Mouse (Mus musculus): ENCODE results near the gene Olfr640. TPM values are rescaled to one million over a fixed set of nuclear protein-coding genes. Genes with fewer than 3 reads are reported as not detected.

Olfr640 gene
- total RNA-seq (2021): not detected
- long read RNA-seq, experiment 1: 0 reads
- long read RNA-seq, experiment 2: 0 reads

DNA sequence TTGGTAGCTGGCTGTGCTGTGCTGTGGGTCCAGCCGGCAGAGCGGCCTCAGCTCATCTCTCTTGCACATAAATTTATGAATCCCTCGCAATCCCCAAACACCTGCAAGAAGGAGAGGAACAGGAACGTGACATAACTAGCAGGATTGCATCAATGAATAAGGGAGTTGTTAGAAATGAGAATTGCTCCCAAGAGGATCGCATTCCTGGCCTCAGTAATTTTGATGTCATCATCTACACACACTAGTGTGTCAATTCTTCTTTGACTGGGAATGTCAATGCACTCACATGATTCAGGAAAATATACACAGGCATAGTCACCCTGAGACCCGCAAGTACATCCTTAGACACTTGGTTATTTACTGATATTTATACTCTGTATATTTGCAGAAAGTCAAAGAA is at the start of gene Olfr640:
Gene Olfr640 (minus strand): TSS at position 101 of the 400 bp plus-strand sequence.
- DNase-seq: no peak

- no peak for DNase-seq
Measured at GRCm38 (mm10) chr7:104071769-104072168, 46.4 kb upstream of the Olfr640 start, which contains the start of gene Olfr644. Olfr644 (minus strand) TSS chr7:104071869.

DNA sequence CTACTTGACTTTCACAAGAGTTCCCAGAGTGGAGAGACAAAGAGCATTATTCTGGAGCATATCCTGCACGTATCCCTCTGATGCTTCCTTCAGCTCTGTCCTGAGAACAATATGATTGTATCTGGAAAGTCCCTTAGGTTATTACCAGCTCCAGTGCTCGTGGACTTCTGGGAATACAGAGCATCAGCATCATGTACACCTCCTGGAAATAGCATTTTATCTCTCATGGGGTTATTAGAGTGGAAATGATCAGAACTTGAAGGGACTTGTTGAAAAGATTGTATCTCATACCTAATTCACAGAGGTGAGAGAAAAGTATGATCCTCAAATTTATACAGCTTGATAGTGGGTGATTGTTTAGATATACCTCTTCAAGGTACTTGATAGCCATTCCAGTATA is 36.0 kb upstream of the Olfr640 start, which contains the start of gene 4930516K23Rik:
Gene 4930516K23Rik (minus strand): TSS at position 101 of the 400 bp plus-strand sequence.
- DNase-seq: no peak

DNA sequence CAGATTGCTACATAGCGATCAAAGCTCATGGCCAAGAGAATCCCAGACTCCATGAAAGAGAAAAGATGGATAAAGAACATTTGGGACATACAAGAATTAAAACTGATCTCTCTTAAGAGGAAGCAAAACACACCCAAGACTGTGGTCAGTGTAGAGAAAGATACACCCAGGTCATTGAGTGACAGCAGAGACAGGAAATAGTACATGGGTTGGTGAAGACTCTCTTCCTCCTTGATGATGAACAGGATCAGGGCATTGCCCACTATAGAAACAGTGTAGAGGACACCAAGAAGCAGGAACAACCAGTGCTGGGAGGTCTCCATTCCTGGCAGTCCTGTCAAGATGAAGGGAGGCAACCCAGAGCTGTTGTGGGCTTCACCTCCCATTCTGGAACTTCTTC is 33.8 kb upstream of the Olfr640 start:
- no peak for DNase-seq

- DNase-seq: no peak
Measured at GRCm38 (mm10) chr7:104052566-104052965, 27.2 kb upstream of the Olfr640 start, which contains the start of gene Olfr642. Olfr642 (minus strand) TSS chr7:104052666.

GRCm38 (mm10) chr7:104050745-104051144 is 25.4 kb upstream of the Olfr640 start:
- no peak for DNase-seq

- DNase-seq: no peak
Measured at GRCm38 (mm10) chr7:104035145-104035544, 9.8 kb upstream of the Olfr640 start, which contains the start of gene Olfr641. Olfr641 (plus strand) TSS chr7:104035445.

DNA sequence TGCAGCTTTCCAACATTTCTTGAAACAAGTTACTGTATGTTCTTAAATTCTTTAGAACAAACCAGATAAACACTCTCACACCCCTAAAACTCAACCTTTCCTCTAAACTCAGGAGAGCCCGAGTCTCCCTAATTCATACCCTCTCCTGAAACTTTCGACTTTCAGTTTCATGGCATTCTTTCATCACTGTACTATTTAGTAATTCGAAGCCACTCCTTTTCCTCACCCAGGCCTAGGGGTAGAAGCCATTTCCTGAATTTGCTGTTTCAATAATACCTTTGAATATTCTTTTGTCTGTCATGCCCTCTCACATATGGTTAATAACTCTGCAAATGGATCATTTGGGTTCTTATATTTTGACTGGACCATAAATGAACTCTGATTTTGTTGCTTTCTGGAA is 1.6 kb upstream of the Olfr640 start:
- DNase-seq: no peak

DNA sequence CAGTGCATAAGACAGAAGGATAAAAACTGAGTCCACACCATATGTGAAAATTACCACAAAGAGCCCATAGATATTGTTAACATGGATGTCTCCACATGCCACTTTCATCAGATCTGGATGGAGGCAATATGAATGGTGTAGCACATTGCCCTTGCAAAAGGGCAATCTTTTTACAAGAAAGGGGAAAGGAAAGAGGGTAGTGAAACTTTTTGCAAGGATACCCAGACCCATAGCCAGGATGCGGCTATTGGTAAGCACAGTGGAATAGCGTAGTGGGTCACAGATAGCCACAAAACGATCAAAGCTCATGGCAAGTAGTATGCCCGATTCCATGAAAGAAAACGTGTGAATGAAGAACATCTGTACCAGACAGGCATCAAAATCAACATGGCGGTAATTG is 3.7 kb downstream of the Olfr640 start:
- DNase-seq: no peak

GRCm38 (mm10) chr7:104018953-104019352 is 6.4 kb downstream of the Olfr640 start:
- DNase-seq: no peak

DNA sequence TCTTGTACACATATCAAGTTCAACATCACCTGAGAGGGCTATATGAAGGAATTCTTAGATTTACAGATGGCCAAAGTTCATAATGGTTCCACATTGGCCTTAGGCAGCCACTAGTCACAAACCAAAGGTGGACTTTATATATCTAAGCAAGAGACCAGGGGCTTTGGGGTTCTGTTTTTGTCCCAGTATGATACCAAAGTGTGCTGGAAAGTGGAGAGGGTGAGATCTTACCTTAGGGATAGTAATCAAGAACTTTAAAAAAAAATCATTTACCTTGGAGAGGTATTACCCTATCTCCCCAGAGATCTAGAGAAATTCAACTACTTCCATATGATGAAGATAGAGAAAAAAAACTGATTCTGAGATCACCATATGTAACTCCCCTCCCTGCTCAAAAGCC is 8.2 kb downstream of the Olfr640 start, which contains the start of gene Olfr639:
Gene Olfr639 (minus strand): TSS at position 101 of the 400 bp plus-strand sequence.
- no peak for DNase-seq

- DNase-seq: no peak
Measured at GRCm38 (mm10) chr7:103999124-103999523, 26.2 kb downstream of the Olfr640 start.

DNA sequence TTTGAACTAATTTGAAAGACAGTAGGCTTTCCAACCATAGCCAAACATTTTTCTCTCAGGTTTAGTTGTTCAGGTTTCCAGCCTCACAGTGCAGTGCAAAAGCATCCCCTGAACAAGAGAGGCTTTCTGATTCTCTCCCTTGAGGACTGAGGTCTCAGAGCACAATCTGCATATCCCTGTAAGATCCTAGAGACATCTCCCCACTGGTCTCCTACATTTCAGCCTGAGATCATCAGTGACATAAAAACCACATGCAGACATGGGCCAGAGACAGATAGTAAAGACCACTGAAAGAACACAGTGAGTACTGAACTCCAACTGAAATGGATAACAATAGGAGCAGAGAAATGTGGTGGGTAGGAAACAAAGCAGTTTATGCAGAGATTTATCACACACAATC is 26.9 kb downstream of the Olfr640 start, which contains the start of gene Olfr638:
Gene Olfr638 (plus strand): TSS at position 301 of the 400 bp plus-strand sequence.
- DNase-seq: no peak

- no peak for DNase-seq
Measured at GRCm38 (mm10) chr7:103971782-103972181, 53.6 kb downstream of the Olfr640 start.

DNA sequence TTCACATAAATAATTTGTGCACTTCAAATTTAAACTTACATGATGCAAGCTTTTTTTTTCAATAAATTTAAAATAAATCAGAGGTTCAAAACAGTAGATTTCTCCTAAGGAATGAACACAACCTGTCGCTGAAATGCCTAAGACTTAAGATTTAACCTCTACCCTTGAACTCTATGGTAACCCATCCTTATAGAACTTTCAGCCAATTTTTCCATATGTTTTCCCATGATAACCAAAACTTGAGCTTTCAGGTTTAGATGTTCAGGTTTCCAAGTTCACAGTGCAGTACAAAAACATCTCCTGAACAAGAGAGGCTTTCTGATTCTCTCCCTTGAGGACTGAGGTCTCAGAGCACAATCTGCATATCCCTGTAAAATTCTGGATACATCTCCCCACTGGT is 54.5 kb downstream of the Olfr640 start, which contains the start of gene Olfr635:
Gene Olfr635 (plus strand): TSS at position 301 of the 400 bp plus-strand sequence.
- DNase-seq: no peak

Other genes with a start within 250 kb of the Olfr640 start
- gene Olfr68, start 245.9 kb downstream of the Olfr640 start, total RNA-seq (2021): not detected
- not detected for gene Olfr67, start 233.8 kb downstream of the Olfr640 start, total RNA-seq (2021)
- gene Hbb-bt, start 211.6 kb downstream of the Olfr640 start, total RNA-seq (2021): 100 to 1,000 TPM; 489 to 710 TPM
- 1,000 to 10,000 TPM; 3,542 to 4,429 TPM for gene Hbb-bs, start 197.5 kb downstream of the Olfr640 start, total RNA-seq (2021)
- not detected for gene Hbb-bh2, start 185.1 kb downstream of the Olfr640 start, total RNA-seq (2021)
- not detected for gene Hbb-bh1, start 182.4 kb downstream of the Olfr640 start, total RNA-seq (2021)
- gene Hbb-y, start 172.4 kb downstream of the Olfr640 start, total RNA-seq (2021): not detected
- not detected for gene Olfr66, start 139.3 kb downstream of the Olfr640 start, total RNA-seq (2021)
- not detected for gene Olfr64, start 131.1 kb downstream of the Olfr640 start, total RNA-seq (2021)
- not detected for gene Olfr65, start 122.1 kb downstream of the Olfr640 start, total RNA-seq (2021)
- gene Olfr631, start 96.7 kb downstream of the Olfr640 start, total RNA-seq (2021): not detected
- not detected for gene Olfr632, start 91.2 kb downstream of the Olfr640 start, total RNA-seq (2021)
- gene Olfr633, start 81.1 kb downstream of the Olfr640 start, total RNA-seq (2021): not detected
- not detected for gene Olfr635, start 54.4 kb downstream of the Olfr640 start, total RNA-seq (2021)
- not detected for gene Olfr638, start 26.8 kb downstream of the Olfr640 start, total RNA-seq (2021)
- gene Olfr639, start 8.3 kb downstream of the Olfr640 start, total RNA-seq (2021): under 1 TPM in 1 of 2 experiments, not detected in 1; 0.06 TPM
- not detected for gene Olfr641, start 9.9 kb upstream of the Olfr640 start, total RNA-seq (2021)
- not detected for gene Olfr642, start 27.1 kb upstream of the Olfr640 start, total RNA-seq (2021)
- not detected for gene 4930516K23Rik, start 35.9 kb upstream of the Olfr640 start, total RNA-seq (2021)
- gene Olfr644, start 46.3 kb upstream of the Olfr640 start, total RNA-seq (2021): not detected
- not detected for gene Olfr645, start 59.9 kb upstream of the Olfr640 start, total RNA-seq (2021)
- not detected for gene Olfr646, start 79.3 kb upstream of the Olfr640 start, total RNA-seq (2021)
- gene Ubqln5, start 104.3 kb upstream of the Olfr640 start, total RNA-seq (2021): not detected
- gene Olfr643, start 111.8 kb upstream of the Olfr640 start, total RNA-seq (2021): not detected
- not detected for gene Ubqln3, start 117.7 kb upstream of the Olfr640 start, total RNA-seq (2021)
- not detected for gene Ubqlnl, start 125.0 kb upstream of the Olfr640 start, total RNA-seq (2021)
- gene Olfm5, start 139.3 kb upstream of the Olfr640 start, total RNA-seq (2021): not detected
- gene Olfr648, start 157.8 kb upstream of the Olfr640 start, total RNA-seq (2021): not detected
- not detected for gene Olfr649, start 170.4 kb upstream of the Olfr640 start, total RNA-seq (2021)
- 1 to 10 TPM in 1 of 2 experiments, under 1 TPM in 1; 0.33 to 1.7 TPM for gene Trim6, start 193.2 kb upstream of the Olfr640 start, total RNA-seq (2021)
- gene Trim34a, start 218.9 kb upstream of the Olfr640 start, total RNA-seq (2021): 1 to 10 TPM; 5.4 to 8.3 TPM

Measured in adrenal gland, postnatal 10 days (tissue).